Mouse (Mus musculus) liver, postnatal 0 days (tissue): ENCODE data around the gene Sorbs1. TPM values are rescaled to one million over a fixed set of nuclear protein-coding genes. Genes with fewer than 3 reads are reported as not detected.

ENCODE experiments used
- ATAC-seq: fragments of 200-750 bp; cut with Nextera tagmentation; 2 replicates; pipeline ENCODE4 v1.8.0; 2017; ENCODE audit warnings: mild to moderate bottlenecking, moderate library complexity
- DNase-seq: peaks from one replicate; pipeline ENCODE4 v3.0.0-alpha.2; 2016
- H3K27ac ChIP-seq: fragments of 300-500 bp; sonication (generic); 2 replicates; pipeline ENCODE4 v1.5.1; 2014; ENCODE audit warnings: antibody characterized with exemption, moderate library complexity, mild to moderate bottlenecking, low read depth
- H3K27me3 ChIP-seq: fragments of 300-500 bp; sonication (generic); 2 replicates; pipeline ENCODE4 v1.6.1; 2014; ENCODE audit warnings: low read length, control low read depth, mixed read lengths; ENCODE audit not compliant: insufficient read depth
- H3K36me3 ChIP-seq: fragments of 300-500 bp; sonication (generic); replicated peaks from 2 replicates; pipeline ENCODE4 v1.6.1; 2014; ENCODE audit warnings: mild to moderate bottlenecking, control low read depth, low read length, moderate library complexity, mixed read lengths; ENCODE audit not compliant: insufficient read depth
- H3K4me1 ChIP-seq: fragments of 300-500 bp; sonication (generic); 2 replicates; pipeline ENCODE4 v1.6.1; 2014; ENCODE audit warnings: antibody characterized with exemption, mild to moderate bottlenecking, control low read depth; ENCODE audit not compliant: insufficient read depth
- H3K4me2 ChIP-seq: fragments of 300-500 bp; sonication (generic); 2 replicates; pipeline ENCODE4 v1.6.1; 2014; ENCODE audit warnings: low read depth, mild to moderate bottlenecking, low read length, moderate library complexity, mixed read lengths
- H3K4me3 ChIP-seq: fragments of 300-500 bp; sonication (generic); 2 replicates; pipeline ENCODE4 v1.5.1; 2014; ENCODE audit warnings: low read depth, low read length
- H3K9ac ChIP-seq: fragments of 300-500 bp; sonication (generic); replicated peaks from 2 replicates; pipeline ENCODE4 v1.6.1; 2014; ENCODE audit warnings: mild to moderate bottlenecking, moderate library complexity
- H3K9me3 ChIP-seq: fragments of 300-500 bp; sonication (generic); 2 replicates; pipeline ENCODE4 v1.6.1; 2016; ENCODE audit warnings: mild to moderate bottlenecking, control low read depth, low read length, mixed read lengths
- CTCF ChIP-seq: sonication (generic); IDR thresholded peaks from 2 replicates; pipeline ENCODE4 v1.5.1; 2016; ENCODE audit warnings: antibody characterized with exemption, low read depth
- EP300 ChIP-seq: IDR thresholded peaks from 2 replicates; pipeline ENCODE4 v1.6.1; 2016; ENCODE audit warnings: antibody characterized with exemption, low read depth, mild to moderate bottlenecking
- WGBS: fragments of 180-500 bp; shearing (Covaris S2); extraction: QIAGEN DNeasy Blood & Tissue Kit; methylation state at CpG from one replicate; pipeline ENCODE4 v1.1.7; 2014; ENCODE audit not compliant: insufficient replicate concordance; 5-methylcytosine and 5-hydroxymethylcytosine counted together
- polyA plus RNA-seq: library from polyadenylated mRNA; unstranded; fragments of >200 nt; fragmentation: Nextera tagmentation; extraction: Ambion mirVana; gene quantifications from 2 replicates; pipeline ENCODE4 v1.2.1, GENCODE M21; 2015

The Sorbs1 gene
- polyA plus RNA-seq, 1 experiment from 2014 or later, result 30.4 TPM

DNA sequence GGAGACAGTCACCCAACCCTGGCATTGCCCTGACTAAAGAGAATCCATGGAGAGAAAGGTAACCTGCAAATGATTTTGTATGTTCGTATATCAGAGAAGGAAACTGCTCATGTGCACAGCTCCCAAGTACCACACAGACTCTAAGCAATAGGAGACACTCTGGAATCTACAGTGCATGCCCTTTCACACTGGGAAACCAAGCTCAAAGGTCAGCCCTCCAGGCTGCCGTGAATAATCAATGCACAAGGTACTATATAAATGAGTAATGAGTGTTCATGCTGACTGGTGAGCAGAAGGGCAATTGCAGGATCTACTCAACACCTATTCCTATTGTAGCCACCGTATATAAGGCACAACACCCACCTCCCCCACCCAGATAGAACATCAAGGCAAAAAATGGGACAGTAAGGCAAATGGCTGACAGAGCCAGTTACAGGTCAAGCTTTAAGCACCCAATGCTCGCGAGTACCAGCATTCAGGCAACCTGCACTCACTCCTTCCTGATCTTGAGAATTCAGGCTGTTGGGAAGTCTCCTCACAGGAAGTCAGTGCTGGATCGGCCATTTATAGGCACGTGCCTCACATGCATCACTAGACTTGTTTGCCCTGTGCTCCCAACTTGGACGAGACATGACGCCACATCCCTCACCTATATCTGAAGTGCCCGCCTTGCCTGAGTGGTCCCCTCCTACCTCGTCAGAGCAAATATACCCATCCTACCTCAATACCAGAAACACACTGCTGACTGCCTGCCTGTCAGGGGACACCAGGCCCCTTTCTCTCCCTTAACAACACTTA lies 13.4 kb downstream of the Sorbs1 start:
- Histone ChIP-seq H3K4me3 (no peak overlapping the region), H3K9me3 (no peaks in the 10 kb centered on the region), H3K9ac (no peak overlapping the region), H3K27ac (peak overlapping the region; percentile 87), H3K27me3 (no peaks in the 10 kb centered on the region), H3K4me1 (peaks cover 28% of the 10 kb centered on the region), H3K36me3 (no peaks in the 10 kb centered on the region), H3K4me2 (no peak overlapping the region; the same call in 1 of the 2 replicates)
- ATAC-seq (peak; percentile 92), DNase-seq (no peak)
- TF ChIP-seq EP300 (no peak), CTCF (no peak)
- WGBS, result 67% methylated on average over 11 of the region's 11 CpGs

DNA sequence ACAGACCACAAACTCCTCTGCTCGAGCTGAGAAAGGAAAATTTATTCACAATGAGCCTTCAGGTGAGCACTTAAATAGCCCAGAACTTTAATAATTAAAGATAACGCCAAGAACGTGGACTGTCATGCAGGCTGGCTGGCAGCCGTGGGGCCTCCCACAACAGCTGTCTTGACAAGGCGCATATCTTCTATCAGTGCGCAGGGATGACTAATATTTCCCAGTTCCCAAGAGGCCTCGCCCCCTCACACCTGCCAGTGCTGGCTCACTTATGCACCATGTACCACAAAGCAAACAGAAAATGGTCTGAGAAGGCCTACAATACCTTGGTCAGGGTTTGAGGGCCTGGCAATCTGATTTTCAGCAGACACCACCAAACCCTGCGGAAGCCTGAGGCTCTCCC lies 14.4 kb downstream of the Sorbs1 start:
- ATAC-seq, result no peak
- no peak for DNase-seq
- H3K27ac ChIP-seq, result peak overlapping the region; percentile 87
- H3K4me1 ChIP-seq, result peaks cover 35% of the 10 kb centered on the region
- H3K9me3 ChIP-seq, result no peaks in the 10 kb centered on the region
- H3K27me3 ChIP-seq, result no peaks in the 10 kb centered on the region
- no peak overlapping the region for H3K4me3 ChIP-seq
- WGBS, result 67% methylated on average over 8 of the region's 8 CpGs
- H3K9ac ChIP-seq, result no peak overlapping the region
- H3K36me3 ChIP-seq, result no peaks in the 10 kb centered on the region
- TF ChIP-seq CTCF (no peak), EP300 (no peak)
- H3K4me2 ChIP-seq, result no peak overlapping the region

- Histone ChIP-seq H3K27me3 (no peaks in the 10 kb centered on the region), H3K9ac (no peak overlapping the region), H3K4me2 (no peak overlapping the region), H3K36me3 (no peaks in the 10 kb centered on the region), H3K4me3 (no peak overlapping the region), H3K27ac (0 out of 2 replicates have a peak overlapping the region, but pooled peaks have one; percentile 35), H3K4me1 (peaks cover 37% of the 10 kb centered on the region), H3K9me3 (no peaks in the 10 kb centered on the region)
- ATAC-seq, result no peak
- no peak for TF ChIP-seq CTCF
- TF ChIP-seq EP300, result no peak
- WGBS, result 76% methylated on average over 6 of the region's 6 CpGs
- DNase-seq, result no peak
These were observed 15.3 kb downstream of the Sorbs1 start for GRCm38 (mm10) chr19:40498162-40498725.

GRCm38 (mm10) chr19:40496509-40497267 lies 16.9 kb downstream of the Sorbs1 start:
- no peaks in the 10 kb centered on the region for H3K27me3 ChIP-seq
- TF ChIP-seq CTCF (no peak), EP300 (no peak)
- ATAC-seq (no peak), DNase-seq (no peak)
- peaks cover 30% of the 10 kb centered on the region for H3K4me1 ChIP-seq
- 82% methylated on average over 11 of the region's 11 CpGs for WGBS
- H3K4me3 ChIP-seq, result no peak overlapping the region
- H3K9me3 ChIP-seq, result no peaks in the 10 kb centered on the region
- H3K9ac ChIP-seq, result no peak overlapping the region
- H3K36me3 ChIP-seq, result no peaks in the 10 kb centered on the region
- H3K4me2 ChIP-seq, result no peak overlapping the region
- no peak overlapping the region for H3K27ac ChIP-seq

GRCm38 (mm10) chr19:40496071-40496470 lies 17.5 kb downstream of the Sorbs1 start:
- no peak overlapping the region for H3K4me3 ChIP-seq
- no peak for DNase-seq
- no peak overlapping the region for H3K27ac ChIP-seq
- no peaks in the 10 kb centered on the region for H3K9me3 ChIP-seq
- H3K9ac ChIP-seq, result no peak overlapping the region
- WGBS, result 58% methylated on average over 4 of the region's 4 CpGs
- no peaks in the 10 kb centered on the region for H3K27me3 ChIP-seq
- peaks cover 33% of the 10 kb centered on the region for H3K4me1 ChIP-seq
- H3K36me3 ChIP-seq, result no peaks in the 10 kb centered on the region
- H3K4me2 ChIP-seq, result no peak overlapping the region
- TF ChIP-seq EP300 (no peak), CTCF (no peak)
- no peak for ATAC-seq

- Histone ChIP-seq H3K27ac (no peak overlapping the region), H3K9me3 (no peaks in the 10 kb centered on the region), H3K4me2 (no peak overlapping the region), H3K27me3 (no peaks in the 10 kb centered on the region), H3K36me3 (no peaks in the 10 kb centered on the region), H3K4me3 (no peak overlapping the region), H3K4me1 (peaks cover 36% of the 10 kb centered on the region), H3K9ac (no peak overlapping the region)
- DNase-seq, result no peak
- 70% methylated on average over 9 of the region's 9 CpGs for WGBS
- TF ChIP-seq CTCF (no peak), EP300 (no peak)
- ATAC-seq, result no peak
These were observed 20.7 kb downstream of the Sorbs1 start for GRCm38 (mm10) chr19:40492902-40493301.
